Mouse (Mus musculus) inflammation-experienced regulatory T-cells, adult 6 months (primary cell): Measurements from ENCODE around the gene Zswim4. TPM values are rescaled to one million over a fixed set of nuclear protein-coding genes. Genes with fewer than 3 reads are reported as not detected.
A peak's percentile ranks its signal among the peaks of the same experiment; 100 is the strongest.

Source experiments
- ATAC-seq: one replicate; pipeline ENCODE4 v1.8.0; 2017
- polyA plus RNA-seq, 3 experiments: library from polyadenylated mRNA; unstranded; fragments of 100-300 nt; shearing (Covaris generic); gene quantifications; one replicate each; pipeline ENCODE4 v1.2.1; 2017

Zswim4 gene
- polyA plus RNA-seq, 3 experiments from 2014 or later, result 2.9 to 4.8 (median 4.4) TPM

GRCm38 (mm10) chr8:84223322-84224029 is 13.4 kb downstream of the Zswim4 start:
- no peak for ATAC-seq

- ATAC-seq, result no peak
These were observed 14.2 kb downstream of the Zswim4 start for GRCm38 (mm10) chr8:84222566-84223165.

GRCm38 (mm10) chr8:84220105-84220504 is 16.8 kb downstream of the Zswim4 start:
- no peak for ATAC-seq

GRCm38 (mm10) chr8:84218143-84218542 is 18.7 kb downstream of the Zswim4 start:
- no peak for ATAC-seq

- no peak for ATAC-seq
These were observed 19.6 kb downstream of the Zswim4 start for GRCm38 (mm10) chr8:84217206-84217605.

GRCm38 (mm10) chr8:84213277-84213676 is 23.6 kb downstream of the Zswim4 start:
- no peak for ATAC-seq

- no peak for ATAC-seq
These were observed 24.8 kb downstream of the Zswim4 start for GRCm38 (mm10) chr8:84211881-84212563.

GRCm38 (mm10) chr8:84211202-84211601 is 25.7 kb downstream of the Zswim4 start:
- no peak for ATAC-seq

GRCm38 (mm10) chr8:84210167-84210791 is 26.6 kb downstream of the Zswim4 start:
- ATAC-seq, result peak; percentile 72

GRCm38 (mm10) chr8:84208381-84209380 is 28.2 kb downstream of the Zswim4 start:
- ATAC-seq, result no peak

GRCm38 (mm10) chr8:84207811-84208210 is 29.0 kb downstream of the Zswim4 start:
- ATAC-seq, result no peak

- ATAC-seq, result no peak
These were observed 30.2 kb downstream of the Zswim4 start for GRCm38 (mm10) chr8:84206666-84207065.

GRCm38 (mm10) chr8:84205073-84205472 is 31.8 kb downstream of the Zswim4 start:
- ATAC-seq, result no peak

GRCm38 (mm10) chr8:84203975-84204772 is 32.7 kb downstream of the Zswim4 start:
- peak; percentile 2 for ATAC-seq

GRCm38 (mm10) chr8:84202938-84203917 is 33.6 kb downstream of the Zswim4 start:
- peak; percentile 66 for ATAC-seq

- ATAC-seq, result no peak
These were observed 34.4 kb downstream of the Zswim4 start for GRCm38 (mm10) chr8:84202466-84202865.

- ATAC-seq, result no peak
These were observed 35.2 kb downstream of the Zswim4 start for GRCm38 (mm10) chr8:84201545-84202245.

- ATAC-seq, result no peak
These were observed 36.0 kb downstream of the Zswim4 start for GRCm38 (mm10) chr8:84200652-84201544.
